In the genomic region with DNA sequence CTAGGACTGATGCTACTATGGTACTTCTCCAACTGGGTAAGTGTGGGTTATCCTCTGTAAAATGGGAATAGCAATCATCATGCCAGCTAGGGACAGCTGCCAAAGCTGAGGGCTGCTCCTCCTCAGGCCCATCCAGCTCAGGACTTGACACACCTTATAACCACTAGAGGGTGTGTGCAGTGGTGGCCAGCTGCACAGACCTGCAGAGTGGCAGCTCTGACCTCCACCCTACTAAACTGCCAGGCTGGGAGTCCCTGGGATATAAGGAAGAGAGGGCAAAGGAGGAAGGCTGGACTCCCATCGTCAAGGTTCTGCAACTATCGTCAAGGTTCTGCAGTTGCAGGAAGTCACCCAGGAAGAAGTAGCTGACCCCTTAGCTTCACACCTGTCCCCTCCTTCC, we compare ENCODE assay signal across 9 mouse cellular contexts. TPM values are rescaled to one million over a fixed set of nuclear protein-coding genes. Genes with fewer than 3 reads are reported as not detected.
DNase-seq lines count a peak whose midpoint lies in the region; ATAC-seq and TF ChIP-seq lines count a peak whose summit lies in the region.
"Had no signal": no experiment of that assay in that cellular context is flagged by ENCODE, and none has a peak within 500 bp of the region (broad histone marks: within the 10 kb centered on the region; RNA-seq: fewer than 3 reads in every experiment).

No protein-coding gene starts in this region.

- no peak overlapping the region for H3K9ac ChIP-seq in liver, embryonic 16.5 days (ENCODE audit: low read depth, low read length)
- H3K9ac ChIP-seq: lung, embryonic 15.5 days; neural tube, embryonic 12.5 days had no signal

- no peak for TF ChIP-seq POLR2A in lung, adult 2 months (IDR thresholded peaks at IDR 0.05; ENCODE audit: borderline replicate concordance, extremely low read depth, low read depth, low read length)

- no peaks in the 10 kb centered on the region for H3K9me3 ChIP-seq in liver, embryonic 16.5 days (replicated peaks; ENCODE audit: control insufficient read depth, low read length)
- H3K9me3 ChIP-seq: lung, embryonic 15.5 days; neural tube, embryonic 12.5 days had no signal

- peak overlapping the region; percentile 23; the same call in 1 of the 2 replicates for H3K27ac ChIP-seq in liver, embryonic 16.5 days (ENCODE audit: low read length)
- H3K27ac ChIP-seq: lung, embryonic 15.5 days; neural tube, embryonic 12.5 days had no signal

- no peaks in the 10 kb centered on the region for H3K36me3 ChIP-seq in liver, embryonic 16.5 days (ENCODE audit: control insufficient read depth, insufficient read depth)
- H3K36me3 ChIP-seq: lung, embryonic 15.5 days; neural tube, embryonic 12.5 days had no signal

- H3K4me2 ChIP-seq in liver, embryonic 16.5 days (ENCODE audit: low read depth, low read length), result no peak overlapping the region
- H3K4me2 ChIP-seq: lung, embryonic 15.5 days; neural tube, embryonic 12.5 days had no signal

- ATAC-seq in liver, embryonic 16.5 days (ENCODE audit: low read depth), result no peak
- ATAC-seq in cerebellum, adult (ENCODE audit: insufficient number of reproducible peaks, low FRiP score, low TSS enrichment), result no peak

- no peak overlapping the region for H3K4me3 ChIP-seq in lung, adult 2 months (replicated peaks; ENCODE audit: extremely low read depth, low read depth, low read length)
- H3K4me3 ChIP-seq in liver, embryonic 16.5 days (ENCODE audit: low read depth, low read length), result no peak overlapping the region
- H3K4me3 ChIP-seq: lung, embryonic 15.5 days; neural tube, embryonic 12.5 days had no signal

- intact Hi-C loops in heart, postnatal 10 days (cut with DNase I), result loop anchor here (1.0 to 5.0 kb wide), 4 partner anchors 26 to 106 kb away; no protein-coding TSS in a partner anchor

- peaks cover 28% of the 10 kb centered on the region for H3K27me3 ChIP-seq in liver, embryonic 16.5 days (ENCODE audit: control insufficient read depth, insufficient read depth, low read depth, low read length)
- H3K27me3 ChIP-seq: lung, embryonic 15.5 days had no signal

- peaks cover 7% of the 10 kb centered on the region for H3K4me1 ChIP-seq in lung, adult 2 months (ENCODE audit: control insufficient read depth, insufficient read depth, low read length)
- H3K4me1 ChIP-seq in liver, embryonic 16.5 days (ENCODE audit: control insufficient read depth, low read depth, low read length), result peaks cover 58% of the 10 kb centered on the region

- 20% methylated on average over 2 of the region's 2 CpGs for WGBS in lung, adult 2 months
- WGBS in liver, embryonic 16.5 days (ENCODE audit: insufficient replicate concordance), result 9% methylated on average over 2 of the region's 2 CpGs

- peak; percentile 32; the same call in 1 of the 2 replicates for TF ChIP-seq CTCF in lung, adult 2 months (IDR thresholded peaks at IDR 0.05; ENCODE audit: insufficient read depth, low read length)

- no peak for DNase-seq in lung, adult 2 months
- no peak for DNase-seq in lung, postnatal 14 days
- peak; percentile 23 for DNase-seq in NIH3T3 (ENCODE audit: low read depth)
- peak; percentile 42 to 45 for DNase-seq in heart, postnatal 10 days
- DNase-seq in ovary, postnatal 14 days (ENCODE audit: low spot score), result no peak

RNA-seq across cellular contexts. Expression of a gene that starts 3.1 kb away (rescaled TPM):
- 260 and 369 TPM in 2 replicates for polyA plus RNA-seq in lung, adult 2 months (2012; rRNA removed)
- 10 to 100 TPM; 16.1 to 19.4 TPM for total RNA-seq in heart, postnatal 10 days (2021)
- polyA plus RNA-seq in liver, embryonic 16.5 days (2015; fragmentation: Nextera tagmentation; extraction: Ambion mirVana), result 1.3 and 1.9 TPM in 2 replicates

Comparison
In these comparisons a context has a peak if more than half of its experiments do, and no peak if none do; other contexts are left out.
1. DNase-seq: peak in NIH3T3 (single experiment) and heart, postnatal 10 days (2 of 2); none in lung, adult 2 months (single experiment), lung, postnatal 14 days (single experiment) and ovary, postnatal 14 days (single experiment).
2. RNA of a gene that starts 3.1 kb away (polyA plus RNA-seq): 260 to 369 TPM in lung, adult 2 months; 1.3 to 1.9 TPM in liver, embryonic 16.5 days; every median in the first group is over 10 times any median in the second.